Mouse (Mus musculus) ES-Bruce4 (cell line): ENCODE results near the gene Erg.

ENCODE experiments used
- CTCF ChIP-seq: IDR thresholded peaks from one replicate; pipeline ENCODE4 v1.8.1; 2011; ENCODE audit warnings: low read depth, low read length
- EP300 ChIP-seq: IDR thresholded peaks from 2 replicates; pipeline ENCODE4 v1.6.1; 2011; ENCODE audit warnings: low read depth, low read length; ENCODE audit not compliant: insufficient read depth
- POLR2A ChIP-seq: IDR thresholded peaks from one replicate; pipeline ENCODE4 v1.8.1; 2011; ENCODE audit warnings: low read length; ENCODE audit not compliant: insufficient read depth

DNA sequence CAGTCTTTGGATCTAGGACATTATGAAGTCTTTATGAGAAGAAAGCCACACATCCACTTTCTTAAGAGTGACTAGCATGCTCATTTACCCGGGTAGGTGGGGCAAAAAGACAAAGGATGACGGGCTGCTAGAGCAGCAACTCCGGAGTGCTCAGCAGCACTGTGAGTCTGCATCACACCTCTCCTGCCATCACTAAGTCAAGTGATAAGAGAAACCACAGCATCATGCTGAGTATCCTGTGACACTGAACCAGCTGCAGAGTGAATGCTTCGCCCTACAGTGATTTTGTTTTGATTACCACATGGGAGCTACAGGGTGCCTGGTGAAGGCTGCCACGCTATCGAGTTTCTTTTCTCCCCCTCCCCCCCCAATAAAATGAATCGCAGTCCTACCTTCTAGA, 145.2 kb downstream of the Erg start:
- no peak for TF ChIP-seq POLR2A
- no peak for TF ChIP-seq CTCF
- TF ChIP-seq EP300, result no peak
